Mouse (Mus musculus) mouse embryonic stem cell (cell line): Measurements from ENCODE around the gene Pla2g2f.

Experiments used
- in situ Hi-C, 2 experiments: fragments of 300-500 bp; cut with MboI; formaldehyde crosslinking; loops; 1 replicate in 1 of 2; 3 replicates in 1 of 2; pipeline ENCODE4 v1.14.3; 2019 to 2020; ENCODE audit warnings: low sequenced_read_pairs in 2 of 2, low pct_unique_long_range_greater_than_20kb in 1 of 2, mixed read lengths in 1 of 2; ENCODE audit not compliant: unreplicated experiment in 1 of 2

Pla2g2f gene

GRCm38 (mm10) chr4:138757416-138757815 is at the start of gene Pla2g2f:
TSS of gene Pla2g2f (minus strand) at chr4:138757626.
- in situ Hi-C loops, result no loop called here

GRCm38 (mm10) chr4:138806920-138807541 is 49.6 kb upstream of the Pla2g2f start:
- in situ Hi-C loops, result no loop called here

- in situ Hi-C loops, result no loop called here
Measured at GRCm38 (mm10) chr4:138806160-138806559, 48.7 kb upstream of the Pla2g2f start.

- in situ Hi-C loops, result no loop called here
Measured at GRCm38 (mm10) chr4:138805248-138805647, 47.8 kb upstream of the Pla2g2f start.

- in situ Hi-C loops, result no loop called here
Measured at GRCm38 (mm10) chr4:138802917-138803316, 45.5 kb upstream of the Pla2g2f start.

GRCm38 (mm10) chr4:138801631-138802030 is 44.2 kb upstream of the Pla2g2f start:
- in situ Hi-C loops, result no loop called here

GRCm38 (mm10) chr4:138800134-138800744 is 42.8 kb upstream of the Pla2g2f start:
- in situ Hi-C loops, result no loop called here

GRCm38 (mm10) chr4:138797217-138797570 is 39.8 kb upstream of the Pla2g2f start:
- in situ Hi-C loops, result loop anchor here in 1 of 2 experiments (10.0 kb wide), 1 partner anchor 82 kb away; no protein-coding TSS in a partner anchor

GRCm38 (mm10) chr4:138796513-138797216 is 39.2 kb upstream of the Pla2g2f start:
- in situ Hi-C loops, result loop anchor here in 1 of 2 experiments (10.0 kb wide), 1 partner anchor 82 kb away; no protein-coding TSS in a partner anchor

- in situ Hi-C loops, result loop anchor here in 1 of 2 experiments (10.0 kb wide), 1 partner anchor 80 kb away; no protein-coding TSS in a partner anchor
Measured at GRCm38 (mm10) chr4:138794344-138794743, 36.9 kb upstream of the Pla2g2f start.

- in situ Hi-C loops, result loop anchor here in 1 of 2 experiments (10.0 kb wide), 1 partner anchor 78 kb away; no protein-coding TSS in a partner anchor
Measured at GRCm38 (mm10) chr4:138793276-138793675, 35.9 kb upstream of the Pla2g2f start.

GRCm38 (mm10) chr4:138792599-138792998 is 35.2 kb upstream of the Pla2g2f start:
- in situ Hi-C loops, result loop anchor here in 1 of 2 experiments (10.0 kb wide), 1 partner anchor 78 kb away; no protein-coding TSS in a partner anchor

GRCm38 (mm10) chr4:138791452-138791851 is 34.0 kb upstream of the Pla2g2f start:
- in situ Hi-C loops, result loop anchor here in 1 of 2 experiments (10.0 kb wide), 1 partner anchor 77 kb away; no protein-coding TSS in a partner anchor

GRCm38 (mm10) chr4:138788381-138788780 is 31.0 kb upstream of the Pla2g2f start:
- in situ Hi-C loops, result no loop called here

GRCm38 (mm10) chr4:138786141-138786540 is 28.7 kb upstream of the Pla2g2f start:
- in situ Hi-C loops, result no loop called here

GRCm38 (mm10) chr4:138785721-138786120 is 28.3 kb upstream of the Pla2g2f start:
- in situ Hi-C loops, result no loop called here

- in situ Hi-C loops, result no loop called here
Measured at GRCm38 (mm10) chr4:138782098-138782497, 24.7 kb upstream of the Pla2g2f start.

- in situ Hi-C loops, result no loop called here
Measured at GRCm38 (mm10) chr4:138780300-138780699, 22.9 kb upstream of the Pla2g2f start.
